Mouse (Mus musculus): ENCODE measurements around the gene Rxrb. TPM values are rescaled to one million over a fixed set of nuclear protein-coding genes. Genes with fewer than 3 reads are reported as not detected.
"Not testable (repeated sequence)": the region's sequence is repeated elsewhere in the genome, so short reads cannot be mapped to it uniquely, and the experiment has no call there.

The Rxrb gene
- polyA plus RNA-seq (2012; fragmentation: generic; extraction: Trizol) = 45.8 TPM

- Histone ChIP-seq H3K4me2 (ENCODE audit: low read depth) (peak within 1 kb of the TSS; percentile 95), H3ac (ENCODE audit: control insufficient read depth, insufficient read length) (peak within 1 kb of the TSS; percentile 71), H3K4me3 (peak within 1 kb of the TSS; percentile 99), H3K36me3 (ENCODE audit: control insufficient read depth, insufficient read depth) (peaks cover 12% of the 10 kb centered on the region), H3K27me3 (ENCODE audit: control insufficient read depth, insufficient read depth, insufficient read length) (no peaks in the 10 kb centered on the region), H3K79me2 (ENCODE audit: control insufficient read depth, insufficient read depth) (peaks cover 39% of the 10 kb centered on the region)
- TF ChIP-seq E2F4 (IDR thresholded peaks at IDR 0.05; ENCODE audit: insufficient read depth) (no peak), POLR2A (IDR thresholded peaks at IDR 0.05; ENCODE audit: insufficient read length, low read depth) (peak; percentile 62), MYOG (IDR thresholded peaks at IDR 0.05; ENCODE audit: control insufficient read depth in 1 of 3, insufficient read depth in 1 of 3, insufficient read length in 2 of 3, low read depth in 2 of 3) (peak in 1 of 3 experiments; percentile 4), POLR2AphosphoS2 (IDR thresholded peaks at IDR 0.05; ENCODE audit: insufficient read length, low read depth) (peak; percentile 80)
These were observed at the start of gene Rxrb, which contains the start of gene Slc39a7 for GRCm38 (mm10) chr17:34031465-34032173. Rxrb (plus strand) TSS chr17:34031812. Slc39a7 (minus strand) TSS chr17:34031682.

- not testable (repeated sequence) for H3K36me3 ChIP-seq (ENCODE audit: control insufficient read depth, insufficient read depth); H3K79me2 ChIP-seq (ENCODE audit: control insufficient read depth, insufficient read depth); H3K4me3 ChIP-seq; H3ac ChIP-seq (ENCODE audit: control insufficient read depth, insufficient read length); H3K4me2 ChIP-seq (ENCODE audit: low read depth)
- H3K27me3 ChIP-seq (ENCODE audit: control insufficient read depth, insufficient read depth, insufficient read length) = peaks cover 14% of the 10 kb centered on the region
These were observed 49.5 kb upstream of the Rxrb start for GRCm38 (mm10) chr17:33982136-33982535.

DNA sequence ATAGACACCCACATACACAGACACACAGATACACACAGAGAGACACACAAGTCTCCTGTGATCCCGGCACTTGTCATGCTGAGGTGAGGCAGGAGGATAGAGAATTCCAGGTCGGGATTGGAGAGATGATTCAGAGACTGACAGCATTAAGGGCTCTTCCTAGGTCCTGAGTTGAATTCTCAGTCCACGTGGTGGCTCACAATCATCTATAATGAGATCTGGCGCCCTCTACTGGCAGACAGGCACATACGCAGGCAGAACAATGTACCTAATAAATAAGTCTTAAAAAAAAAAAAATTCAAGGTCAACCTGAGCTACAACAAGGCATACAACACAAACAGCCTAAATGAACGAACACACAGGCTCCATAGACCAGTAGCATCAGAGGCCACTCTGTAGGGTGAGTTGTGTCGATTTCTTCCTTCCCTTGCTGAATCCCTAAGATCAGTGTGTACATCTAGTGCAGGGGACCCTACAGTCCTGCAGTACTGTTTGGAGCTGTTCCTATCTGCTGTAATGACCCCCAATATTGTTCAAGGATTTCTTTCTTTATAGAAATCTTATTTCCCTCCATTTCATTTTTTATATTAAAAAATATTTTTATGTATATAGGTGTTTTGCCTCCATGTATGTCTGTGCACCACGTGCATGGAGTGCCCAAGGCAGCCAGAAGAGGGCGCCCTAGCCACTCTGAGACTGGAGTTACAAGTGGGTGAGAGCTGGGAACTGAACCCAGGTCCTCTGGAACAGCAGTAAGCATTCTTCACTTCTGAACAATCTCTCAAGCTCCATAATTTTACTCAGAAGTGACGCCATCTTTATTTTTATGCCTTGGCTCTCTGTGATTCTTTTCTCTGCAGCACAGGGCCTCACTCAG, 39.6 kb upstream of the Rxrb start:
- Histone ChIP-seq H3K4me2 (ENCODE audit: low read depth) (no peak overlapping the region), H3K79me2 (ENCODE audit: control insufficient read depth, insufficient read depth) (no peaks in the 10 kb centered on the region), H3K4me3 (no peak overlapping the region), H3ac (ENCODE audit: control insufficient read depth, insufficient read length) (no peak overlapping the region), H3K27me3 (ENCODE audit: control insufficient read depth, insufficient read depth, insufficient read length) (peaks cover 8% of the 10 kb centered on the region), H3K36me3 (ENCODE audit: control insufficient read depth, insufficient read depth) (no peaks in the 10 kb centered on the region)
- TF ChIP-seq E2F4 (IDR thresholded peaks at IDR 0.05; ENCODE audit: insufficient read depth) = no peak
- TF ChIP-seq USF1 (IDR thresholded peaks at IDR 0.05; ENCODE audit: low read depth) = peak; percentile 90

DNA sequence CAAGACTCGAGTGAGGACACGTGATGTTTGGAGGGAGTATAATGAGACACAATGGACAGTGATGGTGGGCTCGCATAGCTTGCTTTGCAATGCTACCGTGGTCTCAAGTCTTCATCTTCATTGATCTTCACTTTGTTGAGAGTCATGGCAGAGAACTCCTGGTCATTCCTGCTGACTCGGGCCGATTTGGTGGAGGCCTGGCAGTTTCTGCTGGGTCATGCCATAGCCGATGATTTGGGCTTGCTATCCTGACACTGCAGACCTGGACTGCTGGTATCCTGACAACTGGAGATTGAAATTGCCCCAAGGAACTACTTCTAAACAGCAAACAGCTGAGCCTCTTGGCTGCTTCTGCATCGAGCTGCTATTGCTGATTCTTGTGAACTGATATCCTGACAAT, 36.7 kb upstream of the Rxrb start:
- no peaks in the 10 kb centered on the region for H3K27me3 ChIP-seq (ENCODE audit: control insufficient read depth, insufficient read depth, insufficient read length)
- H3K4me2 ChIP-seq (ENCODE audit: low read depth) = no peak overlapping the region
- no peak overlapping the region for H3ac ChIP-seq (ENCODE audit: control insufficient read depth, insufficient read length)
- no peak overlapping the region for H3K4me3 ChIP-seq
- no peaks in the 10 kb centered on the region for H3K36me3 ChIP-seq (ENCODE audit: control insufficient read depth, insufficient read depth)
- TF ChIP-seq E2F4 (IDR thresholded peaks at IDR 0.05; ENCODE audit: insufficient read depth) (no peak), TCF3 (IDR thresholded peaks at IDR 0.05; ENCODE audit: insufficient read length, low read depth) (no peak), CEBPB (IDR thresholded peaks at IDR 0.05; ENCODE audit: insufficient read depth, poor library complexity, severe bottlenecking) (no peak), REST (IDR thresholded peaks at IDR 0.05; ENCODE audit: insufficient read depth, insufficient read length) (no peak), USF1 (IDR thresholded peaks at IDR 0.05; ENCODE audit: low read depth) (no peak), POLR2AphosphoS2 (IDR thresholded peaks at IDR 0.05; ENCODE audit: insufficient read length, low read depth) (no peak), MAX (IDR thresholded peaks at IDR 0.05; ENCODE audit: low read depth) (no peak), SRF (IDR thresholded peaks at IDR 0.05; ENCODE audit: control insufficient read depth, insufficient read length, low read depth) (no peak), MYOG (IDR thresholded peaks at IDR 0.05; ENCODE audit: control insufficient read depth in 1 of 3, insufficient read depth in 1 of 3, insufficient read length in 2 of 3, low read depth in 2 of 3) (no peak), TCF12 (IDR thresholded peaks at IDR 0.05; ENCODE audit: insufficient read depth, poor library complexity, severe bottlenecking) (no peak), MYOD1 (IDR thresholded peaks at IDR 0.05; ENCODE audit: control insufficient read depth in 1 of 3, insufficient read length in 2 of 3, low read depth in 2 of 3) (no peak), POLR2A (IDR thresholded peaks at IDR 0.05; ENCODE audit: insufficient read length, low read depth) (no peak)
- no peaks in the 10 kb centered on the region for H3K79me2 ChIP-seq (ENCODE audit: control insufficient read depth, insufficient read depth)

DNA sequence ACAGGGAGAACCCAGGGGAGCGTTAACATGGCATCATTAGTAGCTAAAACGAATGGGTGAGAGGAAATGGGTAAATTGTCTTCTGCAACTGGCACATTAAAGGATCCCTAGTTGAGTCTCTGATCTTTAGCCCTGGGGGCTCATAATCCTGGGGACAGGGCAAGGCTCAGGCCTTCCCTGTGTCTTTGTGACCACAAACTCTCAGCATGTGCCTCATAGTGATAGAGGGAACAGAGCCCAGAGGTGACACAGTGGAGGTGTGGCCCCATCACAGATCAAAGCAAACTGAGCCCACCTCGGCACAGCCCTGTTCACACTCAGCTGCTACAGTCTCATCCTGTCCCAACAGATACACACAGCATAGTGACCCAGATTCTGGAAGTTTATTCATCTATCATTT, 36.0 kb upstream of the Rxrb start:
- Histone ChIP-seq H3K27me3 (ENCODE audit: control insufficient read depth, insufficient read depth, insufficient read length) (no peaks in the 10 kb centered on the region), H3K36me3 (ENCODE audit: control insufficient read depth, insufficient read depth) (no peaks in the 10 kb centered on the region), H3ac (ENCODE audit: control insufficient read depth, insufficient read length) (no peak overlapping the region), H3K79me2 (ENCODE audit: control insufficient read depth, insufficient read depth) (no peaks in the 10 kb centered on the region), H3K4me3 (no peak overlapping the region), H3K4me2 (ENCODE audit: low read depth) (no peak overlapping the region)
- TF ChIP-seq TCF3 (IDR thresholded peaks at IDR 0.05; ENCODE audit: insufficient read length, low read depth) (no peak), TCF12 (IDR thresholded peaks at IDR 0.05; ENCODE audit: insufficient read depth, poor library complexity, severe bottlenecking) (no peak), POLR2AphosphoS2 (IDR thresholded peaks at IDR 0.05; ENCODE audit: insufficient read length, low read depth) (no peak), CEBPB (IDR thresholded peaks at IDR 0.05; ENCODE audit: insufficient read depth, poor library complexity, severe bottlenecking) (no peak), REST (IDR thresholded peaks at IDR 0.05; ENCODE audit: insufficient read depth, insufficient read length) (no peak), SRF (IDR thresholded peaks at IDR 0.05; ENCODE audit: control insufficient read depth, insufficient read length, low read depth) (no peak), MYOD1 (IDR thresholded peaks at IDR 0.05; ENCODE audit: control insufficient read depth in 1 of 3, insufficient read length in 2 of 3, low read depth in 2 of 3) (no peak), MYOG (IDR thresholded peaks at IDR 0.05; ENCODE audit: control insufficient read depth in 1 of 3, insufficient read depth in 1 of 3, insufficient read length in 2 of 3, low read depth in 2 of 3) (no peak)

DNA sequence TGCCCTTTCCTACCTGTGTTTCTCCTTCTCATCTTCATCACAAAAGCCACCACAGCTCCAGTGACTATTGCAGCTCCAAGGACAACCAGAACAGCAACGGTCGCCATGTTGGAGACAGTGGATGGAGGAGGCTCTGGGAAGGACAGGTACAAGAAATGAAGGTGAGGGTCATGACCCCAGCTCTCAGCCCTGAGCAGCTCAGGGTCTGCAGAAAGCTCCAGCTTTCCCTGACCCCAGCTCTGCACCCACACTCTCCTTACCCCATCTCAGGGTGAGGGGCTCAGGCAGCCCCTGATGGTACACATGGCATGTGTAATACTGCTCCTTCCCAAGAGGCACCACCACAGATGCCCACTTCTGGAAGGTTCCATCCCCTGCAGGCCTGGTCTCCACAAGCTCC, 34.6 kb upstream of the Rxrb start:
- H3K4me3 ChIP-seq; H3K36me3 ChIP-seq (ENCODE audit: control insufficient read depth, insufficient read depth); H3K4me2 ChIP-seq (ENCODE audit: low read depth); H3K27me3 ChIP-seq (ENCODE audit: control insufficient read depth, insufficient read depth, insufficient read length); H3K79me2 ChIP-seq (ENCODE audit: control insufficient read depth, insufficient read depth); H3ac ChIP-seq (ENCODE audit: control insufficient read depth, insufficient read length): not testable (repeated sequence)

DNA sequence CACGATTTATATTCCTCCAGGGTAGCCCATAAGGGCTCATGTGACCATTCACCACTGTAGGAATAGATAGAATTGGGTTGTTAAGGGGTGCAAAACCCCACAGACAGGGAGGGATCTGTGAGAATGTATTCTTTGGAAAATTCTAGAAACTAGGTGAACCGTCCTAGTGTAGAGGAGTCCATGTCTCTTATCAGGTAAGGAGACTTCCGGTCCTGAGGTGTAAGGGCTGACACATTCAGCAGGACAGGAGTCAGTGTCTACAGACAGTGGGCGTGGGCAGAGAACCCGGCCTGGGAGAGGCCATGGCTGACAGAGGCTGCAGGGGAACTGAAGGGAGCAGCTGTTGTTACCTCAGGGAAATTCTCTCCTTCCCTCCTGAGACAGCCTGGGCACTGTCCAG, 32.9 kb upstream of the Rxrb start:
- H3K4me3 ChIP-seq; H3ac ChIP-seq (ENCODE audit: control insufficient read depth, insufficient read length); H3K36me3 ChIP-seq (ENCODE audit: control insufficient read depth, insufficient read depth); H3K4me2 ChIP-seq (ENCODE audit: low read depth); H3K79me2 ChIP-seq (ENCODE audit: control insufficient read depth, insufficient read depth); H3K27me3 ChIP-seq (ENCODE audit: control insufficient read depth, insufficient read depth, insufficient read length): not testable (repeated sequence)
